Comparison of ENCODE assay signal across 8 mouse cellular contexts in the genomic region with DNA sequence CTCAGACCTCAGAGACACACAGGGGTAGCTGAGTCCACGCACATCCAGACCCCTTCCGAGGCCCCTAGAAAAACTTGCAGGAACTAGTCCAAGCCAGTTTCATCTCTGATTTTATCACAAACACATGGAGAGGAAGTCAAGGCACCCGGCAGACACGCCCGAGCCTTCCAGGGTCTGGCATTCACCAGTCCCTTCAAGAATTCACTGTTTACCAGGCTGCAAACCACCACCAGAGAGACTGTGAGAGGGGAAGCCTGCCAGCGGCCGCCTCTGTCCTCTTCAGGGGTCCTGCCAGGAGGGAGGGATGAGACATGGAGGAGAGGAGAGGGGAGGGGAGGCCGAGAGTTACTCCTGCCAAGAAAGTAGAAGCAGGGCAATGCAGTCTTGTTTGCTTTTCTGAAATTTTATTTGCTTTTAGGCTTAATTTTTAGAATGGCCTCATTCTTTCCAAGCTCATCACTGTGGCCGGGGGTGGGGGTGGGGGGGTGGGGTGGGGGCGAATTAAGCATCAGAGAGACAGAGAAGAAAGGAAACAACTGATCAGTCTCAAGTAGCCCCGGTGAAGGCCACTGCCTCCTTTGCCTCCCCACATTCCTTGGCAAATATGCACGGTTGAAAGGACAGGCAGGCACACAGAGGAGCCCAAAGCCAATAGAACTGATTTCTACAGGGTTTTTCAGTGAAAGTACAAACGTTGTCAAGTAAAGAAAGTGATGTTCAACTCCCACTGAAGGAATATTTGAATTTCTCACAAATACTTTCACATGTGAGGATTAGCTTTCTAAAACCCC. TPM values are rescaled to one million over a fixed set of nuclear protein-coding genes. Genes with fewer than 3 reads are reported as not detected.
DNase-seq lines count a peak whose midpoint lies in the region; ATAC-seq and TF ChIP-seq lines count a peak whose summit lies in the region.

No protein-coding gene starts in this region.

- peak overlapping the region; percentile 22; the same call in 1 of the 2 replicates for H3K4me3 ChIP-seq in heart, embryonic 10.5 days
- no peak overlapping the region for H3K4me3 ChIP-seq in intestine, postnatal 0 days (ENCODE audit: low read depth, low read length)

- peaks cover 22% of the 10 kb centered on the region for H3K4me1 ChIP-seq in heart, embryonic 10.5 days
- no peaks in the 10 kb centered on the region for H3K4me1 ChIP-seq in intestine, postnatal 0 days (replicated peaks; ENCODE audit: control insufficient read depth, insufficient read depth, low read length)

- CTCF ChIA-PET in Patski (lab: Charles Lee) = interaction anchor here (1.0 to 1.3 kb wide), 3 partner anchors 11 to 158 kb away, joined by 3 to 4 read pairs (median 4); no protein-coding TSS in a partner anchor

- H3K9ac ChIP-seq in intestine, postnatal 0 days (ENCODE audit: low read depth, low read length) = no peak overlapping the region

- peak; percentile 56 for ATAC-seq in Patski
- no peak for ATAC-seq in intestine, postnatal 0 days

- peak overlapping the region; percentile 82 for H3K27ac ChIP-seq in heart, embryonic 10.5 days
- H3K27ac ChIP-seq in intestine, postnatal 0 days (ENCODE audit: low read depth, low read length) = 0 out of 2 replicates have a peak overlapping the region, but pooled peaks have one; percentile 31

- POLR2A ChIA-PET in Patski (lab: Charles Lee) = interaction anchor here (0.6 kb wide), 1 partner anchor 17 kb away, joined by 4 read pairs; no protein-coding TSS in a partner anchor

- TF ChIP-seq CTCF in Patski (IDR thresholded peaks at IDR 0.05) = no peak
- TF ChIP-seq CTCF in intestine, postnatal 0 days (IDR thresholded peaks at IDR 0.05; ENCODE audit: low read depth) = no peak

- in situ Hi-C loops in Patski (cut with MboI; ENCODE audit: low pct_unique_long_range_greater_than_20kb) = no loop called here

- whole genome bisulfite sequencing in heart, embryonic 10.5 days = 6% methylated on average over 13 of the region's 13 CpGs
- WGBS in intestine, postnatal 0 days = 9% methylated on average over 12 of the region's 13 CpGs

- no peak for DNase-seq in heart, embryonic 10.5 days (ENCODE audit: low spot score)
- no peak for DNase-seq in heart, adult 9 months (ENCODE audit: low spot score in 2 of 2)
- DNase-seq in Patski (ENCODE audit: low read depth, low spot score) = no peak
- peak; percentile 78 for DNase-seq in forelimb bud, embryonic 11.5 days (ENCODE audit: low read depth, low spot score)
- DNase-seq in mesoderm, embryonic 11.5 days (ENCODE audit: low read depth, low spot score) = peak; percentile 71
- DNase-seq in testis, postnatal 14 days (ENCODE audit: low spot score) = peak; percentile 60
- DNase-seq in left cerebral cortex, adult 18-20 months (ENCODE audit: low spot score in 2 of 2) = no peak

- H3K4me2 ChIP-seq in intestine, postnatal 0 days (replicated peaks; ENCODE audit: low read depth) = 0 out of 2 replicates have a peak overlapping the region, but pooled peaks have one; percentile 4

- H3K9me3 ChIP-seq in heart, embryonic 10.5 days = no peaks in the 10 kb centered on the region
- no peaks in the 10 kb centered on the region for H3K9me3 ChIP-seq in intestine, postnatal 0 days (ENCODE audit: control insufficient read depth)

- no peaks in the 10 kb centered on the region for H3K36me3 ChIP-seq in heart, embryonic 10.5 days
- H3K36me3 ChIP-seq in intestine, postnatal 0 days (ENCODE audit: control insufficient read depth, insufficient read depth) = no peaks in the 10 kb centered on the region

- no peaks in the 10 kb centered on the region for H3K27me3 ChIP-seq in heart, embryonic 10.5 days (ENCODE audit: insufficient read depth, poor library complexity, severe bottlenecking)
- no peaks in the 10 kb centered on the region for H3K27me3 ChIP-seq in Patski
- H3K27me3 ChIP-seq in intestine, postnatal 0 days (replicated peaks; ENCODE audit: control insufficient read depth, insufficient read depth, low read length) = no peaks in the 10 kb centered on the region

RNA-seq across cellular contexts. Expression of gene Cnn3, which starts 43.1 kb away (rescaled TPM):
- polyA plus RNA-seq in heart, embryonic 10.5 days (2016; fragmentation: Nextera tagmentation; extraction: Ambion mirVana) = 493 and 655 TPM in 2 replicates
- 770 TPM for polyA plus RNA-seq in Patski (2021)
- 132 and 135 TPM in 2 replicates for polyA plus RNA-seq in intestine, postnatal 0 days (2015; fragmentation: Nextera tagmentation; extraction: Ambion mirVana)
- 10 to 100 TPM; 59.8 to 68.9 TPM for total RNA-seq in left cerebral cortex, adult 18-20 months (2021)

Comparison
In these comparisons a context has a peak if more than half of its experiments do, and no peak if none do; other contexts are left out.
1. DNase-seq: peak in forelimb bud, embryonic 11.5 days (single experiment), mesoderm, embryonic 11.5 days (single experiment) and testis, postnatal 14 days (single experiment); none in heart, embryonic 10.5 days (single experiment), heart, adult 9 months (0 of 2), Patski (single experiment) and left cerebral cortex, adult 18-20 months (0 of 2).